Mouse (Mus musculus) forebrain, embryonic 14.5 days (tissue): ENCODE data around the gene Lpar4. TPM values are rescaled to one million over a fixed set of nuclear protein-coding genes. Genes with fewer than 3 reads are reported as not detected.
A peak's percentile ranks its signal among the peaks of the same experiment; 100 is the strongest.

Source experiments
- ATAC-seq: fragments of 200-750 bp; cut with Nextera tagmentation; 2 replicates; pipeline ENCODE4 v1.8.0; 2017; ENCODE audit warnings: mild to moderate bottlenecking, moderate library complexity
- DNase-seq: peaks from one replicate; pipeline ENCODE4 v3.0.0-alpha.2; 2015; ENCODE audit warnings: low spot score
- H3K27ac ChIP-seq: fragments of 300-500 bp; sonication (generic); 2 replicates; pipeline ENCODE4 v1.5.1; 2014; ENCODE audit warnings: low read depth, mild to moderate bottlenecking, control low read depth, low read length, moderate library complexity
- H3K27me3 ChIP-seq: fragments of 300-500 bp; sonication (generic); replicated peaks from 2 replicates; pipeline ENCODE4 v1.6.1; 2014; ENCODE audit warnings: low read length, control low read depth, mixed read lengths; ENCODE audit not compliant: control insufficient read depth, insufficient read depth
- H3K36me3 ChIP-seq: fragments of 300-500 bp; sonication (generic); 2 replicates; pipeline ENCODE4 v1.6.1; 2014; ENCODE audit warnings: low read length, control low read depth; ENCODE audit not compliant: control insufficient read depth, insufficient read depth
- H3K4me1 ChIP-seq: fragments of 300-500 bp; sonication (generic); 2 replicates; pipeline ENCODE4 v1.6.1; 2014; ENCODE audit warnings: antibody characterized with exemption, low read length, control low read depth; ENCODE audit not compliant: control insufficient read depth, insufficient read depth
- H3K4me2 ChIP-seq: fragments of 300-500 bp; sonication (generic); 2 replicates; pipeline ENCODE4 v1.6.1; 2014; ENCODE audit warnings: mild to moderate bottlenecking, control low read depth, low read length
- H3K4me3 ChIP-seq: fragments of 300-500 bp; sonication (generic); 2 replicates; pipeline ENCODE4 v1.5.1; 2014; ENCODE audit warnings: low read depth, low read length, control low read depth
- H3K9ac ChIP-seq: fragments of 300-500 bp; sonication (generic); 2 replicates; pipeline ENCODE4 v1.6.1; 2014; ENCODE audit warnings: mild to moderate bottlenecking, low read length, control low read depth, moderate library complexity
- H3K9me3 ChIP-seq: fragments of 300-500 bp; sonication (generic); replicated peaks from 2 replicates; pipeline ENCODE4 v1.6.1; 2016; ENCODE audit warnings: low read length, control low read depth, mixed read lengths; ENCODE audit not compliant: control insufficient read depth
- WGBS: fragments of 180-500 bp; shearing (Covaris S2); extraction: QIAGEN DNeasy Blood & Tissue Kit; methylation state at CpG from one replicate; pipeline ENCODE4 v1.1.7; 2014; 5-methylcytosine and 5-hydroxymethylcytosine counted together
- polyA plus RNA-seq: library from polyadenylated mRNA; unstranded; fragments of >200 nt; fragmentation: Nextera tagmentation; extraction: Ambion mirVana; gene quantifications from 2 replicates; pipeline ENCODE4 v1.2.1, GENCODE M21; 2014

Gene Lpar4
- 7.0 and 7.3 TPM in 2 replicates for polyA plus RNA-seq

GRCm38 (mm10) chrX:106920175-106920827 lies at the start of gene Lpar4:
Gene Lpar4 (plus strand): TSS chrX:106920625.
- 26% methylated on average over 11 of the region's 11 CpGs for WGBS
- no peaks in the 10 kb centered on the region for H3K27me3 ChIP-seq
- no peak within 1 kb of the TSS; the same call in 1 of the 2 replicates for H3K27ac ChIP-seq
- ATAC-seq: peak; percentile 93
- peak within 1 kb of the TSS; percentile 47 for H3K9ac ChIP-seq
- no peaks in the 10 kb centered on the region for H3K36me3 ChIP-seq
- H3K4me1 ChIP-seq: no peaks in the 10 kb centered on the region; the same call in 1 of the 2 replicates
- H3K9me3 ChIP-seq: no peaks in the 10 kb centered on the region
- H3K4me3 ChIP-seq: peak within 1 kb of the TSS; percentile 35
- peak within 1 kb of the TSS; percentile 46 for H3K4me2 ChIP-seq
- DNase-seq: peak; percentile 72

DNA sequence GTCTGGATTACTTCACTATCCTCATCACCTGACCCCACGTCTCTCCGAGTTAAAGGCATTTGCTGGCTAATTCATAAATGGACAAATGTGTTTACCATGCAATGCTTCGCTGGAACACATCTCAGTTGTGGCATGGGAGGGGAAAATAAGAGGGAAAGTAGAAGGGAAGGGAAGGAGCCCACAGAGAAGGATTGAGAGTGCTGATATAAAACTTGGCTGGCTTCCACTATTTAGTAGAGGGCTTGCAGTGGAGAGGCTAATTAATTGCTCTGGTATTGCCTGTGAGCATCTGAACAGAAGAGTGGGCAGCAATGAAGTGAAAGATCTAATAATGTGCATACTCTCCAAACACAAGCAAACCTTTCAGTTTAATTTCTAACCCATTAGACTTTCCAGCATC lies 49.0 kb upstream of the Lpar4 start:
- Histone ChIP-seq H3K36me3 (no peaks in the 10 kb centered on the region), H3K4me1 (no peaks in the 10 kb centered on the region), H3K9me3 (no peaks in the 10 kb centered on the region), H3K9ac (no peak overlapping the region), H3K27ac (no peak overlapping the region), H3K4me3 (no peak overlapping the region), H3K4me2 (no peak overlapping the region), H3K27me3 (no peaks in the 10 kb centered on the region; the same call in 1 of the 2 replicates)
- 30% methylated on average over 3 of the region's 3 CpGs for WGBS
- DNase-seq (peak; percentile 65), ATAC-seq (peak; percentile 76)

DNA sequence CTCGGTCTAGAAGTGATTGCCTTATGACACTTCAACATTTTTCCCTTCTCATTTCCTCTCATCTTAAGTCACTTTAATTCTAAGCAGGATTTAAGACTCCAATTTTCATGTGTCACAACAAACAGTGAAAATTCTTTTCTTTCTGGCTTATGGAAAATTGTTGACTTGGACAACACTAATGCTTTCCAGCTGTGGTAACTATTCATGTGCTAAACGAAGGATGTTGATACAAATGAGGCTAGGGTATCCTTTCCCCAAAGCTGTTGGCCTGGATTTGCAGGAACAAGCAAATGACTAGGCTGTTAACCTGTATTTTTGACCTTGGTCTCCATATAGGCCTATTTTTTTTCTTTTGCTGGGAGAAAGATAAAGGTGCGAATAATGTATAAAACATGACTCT lies 48.5 kb upstream of the Lpar4 start:
- Histone ChIP-seq H3K27ac (no peak overlapping the region), H3K4me3 (no peak overlapping the region), H3K36me3 (no peaks in the 10 kb centered on the region), H3K4me2 (no peak overlapping the region), H3K9ac (no peak overlapping the region), H3K9me3 (no peaks in the 10 kb centered on the region), H3K4me1 (no peaks in the 10 kb centered on the region), H3K27me3 (no peaks in the 10 kb centered on the region; the same call in 1 of the 2 replicates)
- 35% methylated on average over 3 of the region's 3 CpGs for WGBS
- no peak for DNase-seq
- ATAC-seq: no peak

DNA sequence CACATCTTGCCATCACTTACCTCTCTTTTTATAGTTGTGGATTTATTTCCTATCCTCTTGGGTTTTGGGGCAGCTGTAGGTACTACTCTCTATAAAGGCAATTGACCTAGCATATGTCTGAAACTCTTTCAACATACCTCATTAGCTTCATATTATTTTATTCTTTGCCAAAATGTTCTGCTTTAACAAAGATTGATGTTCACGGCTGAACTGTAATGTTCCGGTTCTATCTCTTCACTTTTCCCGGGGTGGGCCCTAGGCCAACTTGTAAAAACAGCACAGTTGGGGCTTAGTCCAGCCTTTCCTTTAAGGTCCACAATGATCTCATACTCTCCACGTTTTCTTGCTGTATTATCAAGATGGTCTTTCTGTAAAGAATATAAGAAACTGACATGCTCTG lies 48.1 kb upstream of the Lpar4 start:
- ATAC-seq (no peak), DNase-seq (no peak)
- no peaks in the 10 kb centered on the region for H3K36me3 ChIP-seq
- H3K27me3 ChIP-seq: no peaks in the 10 kb centered on the region; the same call in 1 of the 2 replicates
- H3K9me3 ChIP-seq: no peaks in the 10 kb centered on the region
- no peak overlapping the region for H3K9ac ChIP-seq
- H3K4me2 ChIP-seq: no peak overlapping the region
- WGBS: 40% methylated on average over 4 of the region's 4 CpGs
- H3K27ac ChIP-seq: no peak overlapping the region
- no peaks in the 10 kb centered on the region for H3K4me1 ChIP-seq
- H3K4me3 ChIP-seq: no peak overlapping the region

DNA sequence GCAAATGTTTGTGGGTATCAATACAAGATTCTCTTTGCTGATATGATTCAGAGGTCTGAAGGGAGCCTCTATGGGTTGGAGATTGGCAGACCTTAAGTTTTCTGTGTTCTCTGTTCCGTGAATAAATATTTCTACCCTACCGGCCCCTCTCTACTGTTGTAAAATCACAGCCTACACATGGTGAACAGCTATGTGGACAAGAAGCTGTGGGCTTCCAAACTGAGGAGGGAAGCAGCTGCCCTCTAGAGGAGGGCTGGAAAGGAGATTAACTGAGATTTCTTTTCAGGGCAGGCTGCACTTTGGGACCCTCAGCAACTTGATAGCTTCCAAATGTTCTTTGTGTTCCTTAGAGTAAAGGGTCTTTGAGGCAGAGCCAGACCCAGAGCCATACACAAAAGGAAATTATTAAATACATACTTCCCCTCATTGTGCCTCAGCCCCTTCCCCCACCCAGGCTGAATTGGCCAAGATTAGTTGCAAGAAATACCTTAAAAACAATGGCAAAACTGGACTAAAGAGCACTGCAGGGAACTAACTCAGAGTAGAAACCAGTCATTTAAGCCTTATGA lies 22.6 kb upstream of the Lpar4 start:
- no peaks in the 10 kb centered on the region for H3K9me3 ChIP-seq
- WGBS: 55% methylated on average over 2 of the region's 2 CpGs
- H3K4me2 ChIP-seq: no peak overlapping the region
- H3K4me1 ChIP-seq: no peaks in the 10 kb centered on the region
- no peaks in the 10 kb centered on the region for H3K27me3 ChIP-seq
- no peak overlapping the region for H3K9ac ChIP-seq
- DNase-seq: no peak
- H3K4me3 ChIP-seq: no peak overlapping the region
- no peak for ATAC-seq
- no peaks in the 10 kb centered on the region for H3K36me3 ChIP-seq
- H3K27ac ChIP-seq: no peak overlapping the region

DNA sequence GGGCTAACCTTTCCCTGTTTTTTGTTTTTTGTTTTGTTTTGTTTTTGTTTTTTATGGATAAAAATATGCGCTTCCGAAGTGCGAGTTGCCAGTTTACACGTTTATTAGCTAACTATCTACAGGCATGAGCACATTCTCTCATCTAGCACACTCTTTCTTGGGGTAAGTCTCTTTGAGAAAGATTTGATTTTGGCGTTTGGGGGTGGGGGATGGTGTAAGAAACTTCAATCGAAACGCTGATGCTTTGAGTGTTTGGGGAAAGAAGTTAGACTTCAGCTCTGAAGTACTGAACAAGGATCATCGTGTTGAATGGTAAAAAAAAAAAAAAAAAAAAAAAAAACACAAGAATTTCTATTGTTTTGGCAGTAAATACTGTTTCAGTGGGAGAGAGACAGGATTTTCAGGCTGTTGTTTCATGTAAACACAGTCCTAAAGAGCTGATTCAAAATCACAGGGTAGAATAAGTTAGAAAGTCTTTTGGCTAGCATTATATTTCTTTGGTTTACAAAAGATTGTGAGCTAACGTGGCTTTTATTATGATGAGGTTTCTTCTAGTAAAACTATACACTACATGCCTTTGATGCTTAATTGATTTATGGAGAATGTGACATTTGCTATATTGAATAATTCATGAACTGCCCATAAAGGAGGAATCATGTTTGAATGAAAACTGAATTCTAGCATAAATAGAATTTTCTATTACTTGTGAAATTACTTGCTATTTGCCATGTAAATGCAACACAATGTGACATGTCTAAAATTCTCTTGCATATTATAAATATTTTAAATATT lies 599 bp downstream of the Lpar4 start:
- no peaks in the 10 kb centered on the region; the same call in 1 of the 2 replicates for H3K4me1 ChIP-seq
- H3K9ac ChIP-seq: peak overlapping the region; percentile 47
- H3K27me3 ChIP-seq: no peaks in the 10 kb centered on the region
- 23% methylated on average over 9 of the region's 9 CpGs for WGBS
- DNase-seq: peak; percentile 0
- H3K36me3 ChIP-seq: no peaks in the 10 kb centered on the region
- peak overlapping the region; percentile 46 for H3K4me2 ChIP-seq
- no peak overlapping the region; the same call in 1 of the 2 replicates for H3K27ac ChIP-seq
- peak; percentile 42; the same call in 1 of the 2 replicates for ATAC-seq
- peak overlapping the region; percentile 35 for H3K4me3 ChIP-seq
- no peaks in the 10 kb centered on the region for H3K9me3 ChIP-seq

DNA sequence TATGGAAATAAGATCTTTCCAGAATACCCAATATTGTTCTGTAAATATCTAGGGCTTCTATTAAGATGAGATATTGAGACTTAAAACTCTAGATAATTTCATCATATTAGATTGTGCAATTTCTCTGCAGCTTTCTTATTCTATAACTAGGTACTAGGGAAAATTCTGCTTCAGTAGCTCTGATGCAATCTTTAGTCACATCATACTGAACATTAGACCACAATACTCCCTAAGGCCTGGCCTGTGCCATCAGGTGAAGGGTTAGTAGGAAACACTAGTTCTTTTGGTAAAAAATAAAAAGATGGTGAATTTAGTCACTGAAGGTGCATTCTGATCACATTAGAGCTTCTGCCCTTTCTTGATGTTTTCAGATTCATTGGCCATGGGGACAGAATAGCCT lies 4.1 kb downstream of the Lpar4 start:
- Histone ChIP-seq H3K36me3 (no peaks in the 10 kb centered on the region), H3K27ac (no peak overlapping the region), H3K9ac (no peak overlapping the region), H3K4me2 (no peak overlapping the region), H3K27me3 (no peaks in the 10 kb centered on the region), H3K4me1 (no peaks in the 10 kb centered on the region; the same call in 1 of the 2 replicates), H3K9me3 (no peaks in the 10 kb centered on the region), H3K4me3 (no peak overlapping the region)
- DNase-seq (no peak), ATAC-seq (no peak)

DNA sequence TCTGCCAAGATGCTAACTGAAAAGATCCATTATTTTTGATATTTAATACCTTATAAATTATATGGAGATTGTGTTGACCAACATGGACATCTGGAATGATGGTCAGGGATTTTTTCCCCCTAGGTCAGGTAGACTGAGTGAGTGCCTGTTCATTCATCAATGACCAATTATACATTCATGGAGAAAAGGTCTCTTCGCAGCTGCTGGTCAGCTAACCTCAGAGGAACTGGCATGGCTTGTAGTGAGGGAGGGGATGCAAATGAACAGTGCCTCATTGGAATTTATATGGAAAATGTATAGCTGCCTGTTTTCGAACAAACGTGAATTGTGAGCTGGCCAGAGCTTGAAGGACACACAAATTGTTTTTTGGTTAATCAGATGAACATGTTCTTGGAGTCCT lies 18.9 kb downstream of the Lpar4 start:
- no peaks in the 10 kb centered on the region for H3K36me3 ChIP-seq
- WGBS: 71% methylated on average over 3 of the region's 3 CpGs
- DNase-seq (no peak), ATAC-seq (no peak)
- no peak overlapping the region for H3K27ac ChIP-seq
- no peaks in the 10 kb centered on the region for H3K27me3 ChIP-seq
- no peak overlapping the region for H3K4me3 ChIP-seq
- no peak overlapping the region for H3K9ac ChIP-seq
- H3K4me2 ChIP-seq: no peak overlapping the region
- H3K4me1 ChIP-seq: no peaks in the 10 kb centered on the region
- H3K9me3 ChIP-seq: no peaks in the 10 kb centered on the region

DNA sequence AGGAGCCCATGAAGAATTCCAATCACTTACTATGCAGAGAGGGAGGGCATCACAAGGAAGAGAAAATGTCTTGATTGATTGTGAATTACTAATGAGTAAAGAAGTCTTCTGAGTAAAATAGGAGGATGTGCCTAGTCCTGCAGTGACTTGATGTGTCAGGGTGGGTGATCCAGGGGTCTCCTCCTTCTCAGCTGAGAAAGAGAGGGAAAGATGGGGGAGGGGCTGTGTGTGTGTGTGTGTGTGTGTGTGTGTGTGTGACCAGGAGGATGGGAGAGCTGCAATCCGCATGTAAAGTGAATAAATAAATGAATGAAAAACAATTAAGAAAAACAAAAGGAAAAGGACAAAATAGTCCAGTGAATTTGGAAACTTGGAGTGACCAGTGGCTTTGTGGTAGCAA lies 30.1 kb downstream of the Lpar4 start:
- Histone ChIP-seq H3K4me2 (no peak overlapping the region), H3K27me3 (no peaks in the 10 kb centered on the region), H3K4me3 (no peak overlapping the region), H3K4me1 (no peaks in the 10 kb centered on the region), H3K9me3 (no peaks in the 10 kb centered on the region), H3K9ac (no peak overlapping the region), H3K36me3 (no peaks in the 10 kb centered on the region), H3K27ac (no peak overlapping the region)
- no peak for ATAC-seq
- 40% methylated on average over 1 of the region's 1 CpGs for WGBS
- no peak for DNase-seq
